Mouse (Mus musculus) cerebellum, adult 2 months (tissue): ENCODE data around the gene Pbx2.

Experiments
- CTCF ChIP-seq: fragments of 200-500 bp; IDR thresholded peaks from 2 replicates; pipeline ENCODE4 v1.5.1; 2011; ENCODE audit warnings: low read depth, mild to moderate bottlenecking, control low read depth, low read length, moderate library complexity, borderline replicate concordance; ENCODE audit not compliant: insufficient read depth
- POLR2A ChIP-seq: fragments of 200-500 bp; IDR thresholded peaks from 2 replicates; pipeline ENCODE4 v1.6.1; 2011; ENCODE audit warnings: low read length, control low read depth, borderline replicate concordance; ENCODE audit not compliant: insufficient read depth

GRCm38 (mm10) chr17:34585877-34586771, 4.9 kb upstream of the Pbx2 start:
- TF ChIP-seq CTCF (no peak), POLR2A (no peak)
